Mouse (Mus musculus): ENCODE measurements around the gene Rpl3l. TPM values are rescaled to one million over a fixed set of nuclear protein-coding genes. Genes with fewer than 3 reads are reported as not detected.
"Not testable (repeated sequence)": the region's sequence is repeated elsewhere in the genome, so short reads cannot be mapped to it uniquely, and the experiment has no call there.

Gene Rpl3l
- total RNA-seq, 1 experiment from 2014 or later: 4.0 TPM

DNA sequence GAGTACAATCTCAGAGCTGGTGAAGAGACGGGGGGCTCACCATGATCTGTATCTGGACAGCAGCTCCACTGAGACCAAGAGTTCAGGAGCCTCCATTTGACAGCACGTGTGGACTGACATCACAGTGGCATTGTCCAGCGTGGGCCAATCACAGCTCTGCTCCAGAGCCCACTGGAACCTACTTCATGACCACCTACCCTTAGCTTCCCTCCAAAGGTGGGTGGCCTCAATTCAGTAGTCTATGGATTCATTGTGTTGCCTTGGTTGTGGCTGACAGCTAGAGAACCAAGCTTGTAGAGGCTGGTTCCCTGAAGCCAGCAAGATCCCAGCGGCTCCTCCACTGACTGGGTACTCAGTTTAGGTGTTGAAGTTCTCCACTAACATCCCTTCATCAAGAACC, 9.7 kb upstream of the Rpl3l start, which contains the start of the genes Rnf151 and Rps2:
Gene Rnf151 (minus strand): TSS at position 121 of the 400 bp plus-strand sequence.
Gene Rps2 (plus strand): TSS at position 174 of the 400 bp plus-strand sequence.
- no peak for ATAC-seq (ENCODE audit: extremely low read depth, insufficient number of reproducible peaks, low FRiP score, poor library complexity, severe bottlenecking)

DNA sequence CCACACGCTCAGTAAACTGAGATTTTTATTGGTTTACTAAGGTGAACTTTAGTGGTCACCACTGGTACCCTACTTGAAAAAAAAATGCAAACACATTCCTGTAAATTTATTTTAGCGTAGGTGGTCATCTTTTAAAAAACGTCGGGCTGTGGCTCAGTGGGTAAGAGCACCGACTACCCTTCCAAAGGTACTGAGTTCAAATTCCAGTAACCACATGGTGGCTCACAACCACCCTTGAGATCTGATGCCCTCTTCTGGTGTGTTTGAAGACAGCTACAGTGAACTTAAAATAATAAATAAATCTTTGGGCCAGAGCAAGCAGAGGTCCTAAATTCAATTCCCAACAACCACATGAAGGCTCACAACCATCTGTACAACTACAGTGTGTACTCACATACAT, 8.7 kb upstream of the Rpl3l start:
- not testable (repeated sequence) for ATAC-seq (ENCODE audit: extremely low read depth, insufficient number of reproducible peaks, low FRiP score, poor library complexity, severe bottlenecking)

DNA sequence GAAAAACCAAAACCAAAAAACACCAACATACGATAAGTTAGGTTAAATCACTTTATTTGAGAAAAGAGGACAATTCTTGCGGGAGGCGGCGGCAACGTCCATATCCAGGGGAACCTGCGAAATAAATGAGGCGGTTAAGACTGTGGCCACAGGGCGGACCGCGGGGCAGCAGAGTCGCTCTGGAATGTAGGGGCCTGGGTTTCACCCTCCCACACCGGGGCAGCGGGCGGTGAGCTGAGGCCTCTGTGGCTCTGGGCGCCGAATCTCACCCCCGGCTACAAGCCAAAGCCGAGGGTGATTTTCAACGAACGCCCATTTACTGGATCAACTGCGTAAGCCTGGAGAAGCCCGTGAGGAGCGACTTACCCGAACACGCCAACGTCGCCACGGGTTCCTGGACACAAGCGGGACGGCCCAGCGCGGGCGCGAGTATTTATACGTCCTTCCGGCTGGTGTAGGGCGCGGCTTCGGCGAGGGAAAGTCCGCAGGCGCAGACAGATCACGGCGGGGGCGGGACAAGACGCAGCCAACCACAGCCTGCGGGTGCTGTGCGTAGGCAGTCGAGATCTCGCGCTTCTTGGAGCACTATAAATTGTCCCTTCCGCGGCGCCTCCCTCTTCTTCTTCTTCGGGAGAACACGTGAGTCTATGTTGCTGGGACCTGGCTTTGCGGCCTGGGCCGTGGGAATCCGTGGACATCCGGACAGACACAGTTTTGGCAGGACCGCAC, 8.0 kb upstream of the Rpl3l start:
- ATAC-seq (ENCODE audit: extremely low read depth, insufficient number of reproducible peaks, low FRiP score, poor library complexity, severe bottlenecking): peak; percentile 88

DNA sequence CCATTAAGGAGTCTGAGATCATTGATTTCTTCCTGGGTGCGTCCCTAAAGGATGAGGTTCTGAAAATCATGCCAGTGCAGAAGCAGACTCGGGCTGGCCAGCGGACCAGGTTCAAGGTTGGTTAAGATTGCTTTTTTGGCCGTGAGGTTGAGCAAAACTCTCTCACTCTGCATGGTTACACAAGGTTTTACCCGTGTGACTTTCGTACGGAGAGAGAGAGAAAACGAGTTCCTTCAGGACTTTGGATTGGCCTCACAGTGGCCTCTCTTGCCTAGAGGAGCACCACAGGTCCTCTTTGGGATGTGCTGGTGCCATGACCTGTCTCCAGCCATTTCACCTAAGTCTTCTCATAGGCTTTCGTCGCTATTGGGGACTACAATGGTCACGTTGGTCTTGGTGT, 7.0 kb upstream of the Rpl3l start:
- ATAC-seq (ENCODE audit: extremely low read depth, insufficient number of reproducible peaks, low FRiP score, poor library complexity, severe bottlenecking): not testable (repeated sequence)

DNA sequence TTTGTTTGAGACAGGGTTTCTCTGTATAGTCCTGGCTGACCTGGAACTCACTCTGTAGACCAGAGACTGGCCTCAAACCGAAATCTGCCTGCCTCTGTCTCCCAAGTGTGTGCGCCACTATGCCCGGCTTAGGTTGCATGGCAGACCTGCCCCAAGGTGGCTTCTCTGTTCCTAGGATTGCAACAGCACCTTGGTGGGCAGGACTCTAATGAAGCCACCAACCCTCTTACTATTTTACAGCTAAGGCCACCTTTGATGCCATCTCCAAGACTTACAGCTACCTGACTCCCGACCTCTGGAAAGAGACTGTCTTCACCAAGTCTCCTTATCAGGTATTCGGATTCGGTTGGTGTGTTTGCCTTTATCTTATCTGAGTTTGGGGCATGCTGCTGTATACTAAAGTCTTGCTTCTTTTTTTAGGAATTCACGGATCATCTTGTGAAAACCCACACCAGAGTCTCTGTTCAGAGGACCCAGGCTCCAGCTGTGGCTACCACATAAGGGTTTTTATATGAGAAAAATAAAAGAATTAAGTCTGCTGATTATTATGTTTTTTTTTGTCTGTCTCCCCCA, 6.2 kb upstream of the Rpl3l start:
- ATAC-seq (ENCODE audit: extremely low read depth, insufficient number of reproducible peaks, low FRiP score, poor library complexity, severe bottlenecking): not testable (repeated sequence)

DNA sequence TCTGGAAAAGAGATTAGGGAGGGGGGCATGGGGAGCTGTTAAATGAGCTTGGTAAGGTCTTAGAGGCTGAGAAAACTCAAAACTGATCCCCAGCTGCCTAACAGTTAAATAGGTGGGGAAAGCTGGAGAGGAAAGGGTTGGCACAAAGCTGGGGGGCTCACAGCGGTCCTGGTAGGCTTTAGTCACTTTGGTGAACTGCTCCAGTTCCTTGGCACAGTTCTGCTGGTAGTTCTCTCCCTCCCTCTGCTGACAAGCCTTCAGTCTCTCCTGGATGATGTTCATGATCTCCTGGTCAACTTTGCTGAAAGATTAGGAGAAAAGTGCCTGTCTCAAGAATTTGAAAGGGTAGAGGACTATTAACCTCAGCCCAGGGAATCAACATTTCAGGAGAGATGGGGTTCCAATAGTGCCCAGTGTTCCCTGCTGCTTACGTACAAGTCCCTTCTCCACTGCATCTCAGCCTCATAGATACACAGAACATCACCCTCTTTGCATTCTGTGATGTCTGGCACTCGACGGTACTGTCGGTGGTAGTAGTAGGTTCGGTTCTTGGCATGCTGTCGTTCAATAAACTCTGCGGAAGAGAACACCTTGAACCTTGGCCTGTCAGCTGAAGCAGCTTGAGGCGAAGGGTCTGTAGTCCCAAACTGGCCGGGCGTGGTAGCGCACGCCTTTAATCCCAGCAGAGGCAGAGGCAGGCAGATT, 5.2 kb upstream of the Rpl3l start:
- ATAC-seq (ENCODE audit: extremely low read depth, insufficient number of reproducible peaks, low FRiP score, poor library complexity, severe bottlenecking): no peak

DNA sequence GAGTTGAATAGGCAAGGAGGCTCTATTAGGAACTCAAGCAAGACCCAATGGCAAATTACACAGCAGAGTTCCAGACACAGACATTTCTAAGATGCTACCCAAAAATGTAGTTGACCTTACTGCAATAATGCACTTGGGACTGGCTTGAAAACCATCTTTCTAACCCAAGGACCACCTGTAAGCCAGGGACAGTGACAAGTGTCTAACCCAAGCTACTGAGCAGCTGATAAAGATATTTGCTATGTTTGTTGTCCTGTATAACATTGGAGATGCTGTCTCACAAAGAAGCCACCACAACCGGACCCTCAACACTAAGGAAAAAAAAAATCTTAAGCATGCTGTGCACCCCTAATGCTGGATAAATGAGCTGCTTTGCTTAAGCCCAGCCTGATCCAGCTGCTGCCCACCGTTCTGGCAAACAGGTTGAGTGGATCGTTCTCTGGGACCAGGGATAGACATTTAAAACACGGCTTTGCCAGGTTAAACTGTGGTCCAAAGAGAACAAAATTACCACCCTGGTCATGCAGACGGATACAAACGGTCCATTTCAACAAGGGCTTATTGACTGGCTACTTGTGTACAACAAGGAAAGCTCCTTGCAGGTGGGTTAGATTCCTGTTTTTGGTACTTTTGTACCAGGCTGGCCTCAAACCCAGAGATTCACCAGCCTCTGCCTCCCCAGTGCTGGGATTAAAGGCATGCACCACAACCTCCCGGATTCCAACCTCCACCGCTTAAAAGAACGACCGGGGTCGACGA, 4.3 kb upstream of the Rpl3l start:
- no peak for ATAC-seq (ENCODE audit: extremely low read depth, insufficient number of reproducible peaks, low FRiP score, poor library complexity, severe bottlenecking)

DNA sequence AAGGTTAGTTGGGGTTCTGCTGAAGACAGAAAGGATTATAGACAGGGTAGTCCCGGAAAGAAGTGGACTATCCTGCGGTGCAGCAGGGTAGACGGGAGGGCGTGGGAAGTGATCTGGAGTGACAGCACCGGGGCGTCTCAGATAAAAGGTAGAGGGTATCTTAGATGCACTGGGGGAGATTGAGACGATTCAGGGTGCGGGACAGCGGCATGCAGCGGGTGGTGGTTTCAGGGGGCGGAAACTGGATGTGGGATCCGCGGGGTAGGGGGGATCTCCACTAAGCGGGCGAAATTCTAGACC, 3.8 kb upstream of the Rpl3l start:
- ATAC-seq (ENCODE audit: extremely low read depth, insufficient number of reproducible peaks, low FRiP score, poor library complexity, severe bottlenecking): no peak

DNA sequence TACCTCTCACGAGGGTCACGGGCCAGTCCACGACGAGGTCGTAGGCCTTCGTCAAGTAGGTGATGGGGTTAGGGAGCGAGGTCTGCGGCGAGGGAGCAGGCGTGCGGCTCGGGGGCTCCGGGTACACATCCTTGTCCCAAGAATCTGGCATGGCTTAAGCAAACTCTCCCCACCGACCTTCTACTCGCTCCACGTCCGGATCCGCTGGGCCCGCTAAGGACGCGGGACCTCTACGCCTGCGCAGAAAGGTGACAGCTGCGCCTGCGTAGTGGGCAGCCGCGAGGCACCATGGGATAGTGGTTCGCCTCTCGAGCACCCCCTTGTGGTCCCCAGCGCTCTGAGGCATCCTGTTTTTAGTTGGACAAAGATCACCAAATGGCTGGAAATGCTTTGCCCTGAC, 3.4 kb upstream of the Rpl3l start, which contains the start of gene Ndufb10:
Gene Ndufb10 (minus strand): TSS at position 295 of the 400 bp plus-strand sequence.
- ATAC-seq (ENCODE audit: extremely low read depth, insufficient number of reproducible peaks, low FRiP score, poor library complexity, severe bottlenecking): peak; percentile 67

DNA sequence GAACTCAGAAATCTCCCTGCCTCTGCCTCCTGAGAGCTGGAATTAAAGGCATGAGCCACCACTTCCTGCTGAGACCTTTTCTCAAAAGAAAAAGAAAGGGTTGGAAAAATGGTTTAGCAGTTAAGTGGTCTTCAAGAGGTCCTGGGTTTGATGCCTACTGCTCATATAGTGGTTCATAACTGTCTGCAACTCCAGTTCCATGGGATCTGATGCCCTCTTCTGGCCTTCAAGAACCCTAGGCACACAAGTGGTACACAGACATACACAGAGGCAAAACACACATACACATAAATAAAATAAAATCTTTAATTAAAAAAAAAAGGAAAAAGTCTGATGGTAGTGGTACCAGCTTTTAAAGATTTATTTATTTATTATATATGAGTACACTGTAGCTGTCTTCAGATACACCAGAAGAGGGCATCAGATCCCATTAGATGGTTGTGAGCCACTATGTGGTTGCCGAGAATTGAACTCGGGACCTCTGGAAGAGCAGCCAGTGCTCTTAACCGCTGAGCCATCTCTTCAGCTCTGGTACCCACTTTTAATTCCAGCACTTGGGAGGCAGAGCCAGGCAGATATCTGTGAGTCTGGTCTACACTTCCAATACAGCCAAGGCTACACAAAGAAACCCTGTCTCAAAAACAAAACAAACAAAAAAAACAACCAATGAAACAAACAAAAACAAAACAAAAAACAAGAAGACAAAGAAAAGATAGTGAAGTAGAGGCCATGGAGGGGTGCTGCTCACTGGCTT, 1.8 kb upstream of the Rpl3l start:
- no peak for ATAC-seq (ENCODE audit: extremely low read depth, insufficient number of reproducible peaks, low FRiP score, poor library complexity, severe bottlenecking)

DNA sequence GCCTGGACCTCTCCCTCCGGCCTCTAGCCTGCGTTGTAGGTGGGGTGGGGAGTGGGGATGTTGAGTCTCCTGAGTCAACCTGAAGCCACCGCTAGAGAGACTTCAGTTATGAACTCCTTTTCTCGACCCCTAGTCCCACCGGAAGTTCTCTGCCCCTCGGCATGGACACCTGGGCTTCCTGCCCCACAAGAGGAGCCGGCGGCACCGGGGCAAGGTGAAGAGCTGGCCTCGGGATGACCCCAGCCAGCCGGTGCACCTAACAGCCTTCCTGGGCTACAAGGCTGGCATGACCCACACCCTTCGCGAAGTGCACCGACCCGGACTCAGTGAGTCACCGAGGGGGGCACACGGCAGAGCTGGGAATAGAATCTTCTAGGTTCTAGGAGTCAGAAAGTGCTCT, 564 bp downstream of the Rpl3l start:
- no peak for ATAC-seq (ENCODE audit: extremely low read depth, insufficient number of reproducible peaks, low FRiP score, poor library complexity, severe bottlenecking)

DNA sequence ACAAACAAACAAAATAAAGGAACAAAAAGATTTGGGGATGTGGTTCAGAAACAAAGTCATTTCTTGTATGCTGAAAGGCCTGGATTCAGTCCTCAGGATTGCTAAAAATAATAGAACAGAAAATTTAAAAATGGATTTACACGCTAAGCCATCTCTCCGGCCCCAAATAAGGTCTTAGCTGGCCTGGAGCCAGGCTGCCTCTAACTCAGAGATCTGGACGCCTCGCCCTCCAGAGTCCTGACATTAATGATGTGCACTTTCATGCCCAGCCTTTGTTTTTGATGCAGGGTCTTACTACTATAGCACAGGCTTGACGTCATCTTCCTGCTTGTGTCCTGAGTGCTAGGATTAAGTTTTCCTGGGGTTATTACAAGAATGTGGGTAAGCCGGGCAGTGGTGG, 1.4 kb downstream of the Rpl3l start:
- no peak for ATAC-seq (ENCODE audit: extremely low read depth, insufficient number of reproducible peaks, low FRiP score, poor library complexity, severe bottlenecking)

DNA sequence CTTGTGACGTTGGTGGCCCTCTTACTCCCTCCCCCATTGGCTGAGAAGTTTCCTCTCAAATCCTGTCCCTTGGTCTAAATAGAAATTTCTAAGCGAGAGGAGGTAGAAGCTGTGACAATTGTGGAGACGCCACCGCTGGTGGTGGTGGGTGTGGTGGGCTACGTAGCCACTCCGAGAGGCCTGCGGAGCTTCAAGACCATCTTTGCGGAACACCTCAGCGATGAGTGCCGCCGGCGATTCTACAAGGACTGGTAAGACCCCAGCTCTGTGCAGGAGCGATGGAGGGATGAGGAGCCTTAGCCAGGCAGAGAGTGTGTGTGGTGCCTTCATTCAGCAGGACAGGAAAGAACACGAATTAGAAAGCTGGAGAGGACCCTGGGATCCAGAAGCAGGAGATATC, 3.2 kb downstream of the Rpl3l start:
- no peak for ATAC-seq (ENCODE audit: extremely low read depth, insufficient number of reproducible peaks, low FRiP score, poor library complexity, severe bottlenecking)

DNA sequence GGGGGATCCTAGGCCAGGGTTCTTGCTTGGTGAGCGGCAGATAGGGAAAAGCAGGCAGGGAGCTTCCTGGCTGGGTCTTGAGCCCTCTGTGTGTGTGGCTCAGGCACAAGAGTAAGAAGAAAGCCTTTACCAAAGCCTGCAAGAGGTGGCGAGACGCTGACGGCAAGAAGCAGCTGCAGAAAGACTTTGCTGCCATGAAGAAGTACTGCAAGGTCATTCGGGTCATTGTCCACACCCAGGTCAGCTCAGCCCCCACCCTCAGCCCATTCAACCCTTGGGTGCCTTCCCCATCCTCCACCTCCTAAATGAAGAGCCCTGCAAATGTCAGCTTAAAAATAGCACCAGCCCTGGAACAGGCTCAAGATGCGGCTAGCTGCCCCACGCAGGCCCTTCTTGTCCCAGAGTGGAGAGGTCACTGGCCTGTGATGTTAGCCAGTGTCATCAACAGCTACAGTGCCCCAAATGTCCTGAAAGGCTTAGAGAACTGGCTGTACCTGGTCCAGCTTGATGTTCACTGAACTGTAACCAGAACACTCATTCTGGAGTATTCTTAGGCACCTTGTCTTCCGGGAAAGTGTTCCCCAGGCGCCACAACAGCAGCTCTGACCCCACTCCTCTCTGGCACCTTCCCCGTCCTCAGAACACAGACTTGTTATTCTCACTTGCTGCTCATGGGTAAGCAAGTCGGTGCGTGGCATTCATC, 4.8 kb downstream of the Rpl3l start:
- ATAC-seq (ENCODE audit: extremely low read depth, insufficient number of reproducible peaks, low FRiP score, poor library complexity, severe bottlenecking): no peak

DNA sequence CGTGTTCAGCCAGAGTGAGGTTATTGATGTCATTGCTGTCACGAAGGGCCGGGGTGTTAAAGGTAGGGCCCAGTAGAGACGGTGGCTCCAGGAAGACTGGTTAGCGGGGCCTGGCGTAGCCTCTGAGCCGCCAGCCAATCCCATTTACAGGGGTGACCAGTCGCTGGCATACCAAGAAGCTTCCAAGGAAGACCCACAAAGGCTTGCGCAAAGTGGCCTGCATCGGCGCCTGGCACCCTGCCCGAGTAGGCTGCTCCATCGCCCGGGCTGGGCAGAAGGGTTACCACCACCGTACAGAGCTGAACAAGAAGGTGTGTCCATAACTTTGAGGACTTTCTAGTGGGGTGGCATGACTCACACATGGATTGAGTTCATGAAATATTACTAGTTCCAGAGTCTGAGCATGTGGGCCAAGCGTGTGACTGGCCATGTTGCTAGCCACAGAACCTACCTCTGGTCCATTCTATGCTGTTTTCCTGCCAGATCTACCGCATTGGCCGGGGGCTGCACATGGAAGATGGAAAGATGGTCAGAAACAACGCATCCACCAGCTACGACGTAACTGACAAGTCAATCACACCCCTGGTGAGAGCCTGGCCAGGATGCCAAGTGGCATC, 5.9 kb downstream of the Rpl3l start:
- no peak for ATAC-seq (ENCODE audit: extremely low read depth, insufficient number of reproducible peaks, low FRiP score, poor library complexity, severe bottlenecking)

DNA sequence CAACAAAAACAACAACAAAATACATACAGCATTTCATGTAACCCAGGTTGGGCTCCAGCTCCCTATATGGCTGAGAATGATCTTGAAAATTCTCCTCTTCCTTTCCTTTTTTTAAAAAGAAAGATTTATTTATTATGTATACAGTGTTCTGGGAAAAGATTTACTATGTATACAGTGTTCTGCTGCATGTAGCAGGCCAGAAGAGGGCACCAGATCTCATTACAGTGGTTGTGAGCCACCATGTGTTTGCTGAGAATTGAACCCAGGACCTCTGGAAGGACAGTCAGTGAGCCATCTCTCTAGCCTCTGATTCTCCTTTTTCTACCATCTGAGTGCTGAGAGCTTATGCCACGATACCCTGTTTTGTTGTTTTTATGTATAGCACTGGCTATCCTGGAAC, 6.9 kb downstream of the Rpl3l start:
- ATAC-seq (ENCODE audit: extremely low read depth, insufficient number of reproducible peaks, low FRiP score, poor library complexity, severe bottlenecking): no peak

DNA sequence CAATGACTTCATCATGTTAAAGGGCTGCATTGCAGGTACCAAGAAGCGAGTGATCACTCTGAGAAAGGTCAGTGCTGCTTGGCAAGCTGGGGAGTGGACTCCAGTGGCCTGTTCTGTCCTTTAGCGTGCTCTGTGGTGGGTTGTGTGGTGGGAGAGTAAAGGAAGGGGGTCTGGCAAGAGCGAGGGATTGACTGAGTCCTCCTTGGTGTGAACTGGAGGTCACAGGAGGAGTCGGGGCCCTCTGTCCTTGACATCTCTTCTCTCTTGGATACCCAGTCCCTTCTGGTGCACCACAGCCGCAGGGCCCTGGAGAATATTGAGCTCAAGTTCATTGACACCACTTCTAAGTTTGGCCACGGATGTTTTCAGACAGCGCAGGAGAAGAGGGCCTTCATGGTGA, 7.8 kb downstream of the Rpl3l start:
- ATAC-seq (ENCODE audit: extremely low read depth, insufficient number of reproducible peaks, low FRiP score, poor library complexity, severe bottlenecking): no peak
